Mouse (Mus musculus) granulocyte monocyte progenitor cell, adult 5-6 weeks (primary cell): ENCODE results near the gene Ttc38. TPM values are rescaled to one million over a fixed set of nuclear protein-coding genes. Genes with fewer than 3 reads are reported as not detected.
A peak's percentile ranks its signal among the peaks of the same experiment; 100 is the strongest.
"Not testable (repeated sequence)": the region's sequence is repeated elsewhere in the genome, so short reads cannot be mapped to it uniquely, and the experiment has no call there.

Experiments
- ATAC-seq: replicated peaks from 2 replicates; pipeline ENCODE4 v1.8.0; 2016; ENCODE audit warnings: mild to moderate bottlenecking, moderate TSS enrichment, inconsistent platforms; ENCODE audit not compliant: poor library complexity, severe bottlenecking
- total RNA-seq, 2 experiments: library from RNA; stranded (forward) in 1 of 2; stranded (reverse) in 1 of 2; fragments of 200-712, 200-1000 nt in 1 of 2; fragments of >200 nt in 1 of 2; fragmentation: Nextera tagmentation in 1 of 2; gene quantifications; 2 replicates each; pipeline ENCODE4 v1.2.3; 2014 to 2017

Gene Ttc38
- total RNA-seq, 2 experiments from 2014 or later = 2.9 to 5.0 TPM

DNA sequence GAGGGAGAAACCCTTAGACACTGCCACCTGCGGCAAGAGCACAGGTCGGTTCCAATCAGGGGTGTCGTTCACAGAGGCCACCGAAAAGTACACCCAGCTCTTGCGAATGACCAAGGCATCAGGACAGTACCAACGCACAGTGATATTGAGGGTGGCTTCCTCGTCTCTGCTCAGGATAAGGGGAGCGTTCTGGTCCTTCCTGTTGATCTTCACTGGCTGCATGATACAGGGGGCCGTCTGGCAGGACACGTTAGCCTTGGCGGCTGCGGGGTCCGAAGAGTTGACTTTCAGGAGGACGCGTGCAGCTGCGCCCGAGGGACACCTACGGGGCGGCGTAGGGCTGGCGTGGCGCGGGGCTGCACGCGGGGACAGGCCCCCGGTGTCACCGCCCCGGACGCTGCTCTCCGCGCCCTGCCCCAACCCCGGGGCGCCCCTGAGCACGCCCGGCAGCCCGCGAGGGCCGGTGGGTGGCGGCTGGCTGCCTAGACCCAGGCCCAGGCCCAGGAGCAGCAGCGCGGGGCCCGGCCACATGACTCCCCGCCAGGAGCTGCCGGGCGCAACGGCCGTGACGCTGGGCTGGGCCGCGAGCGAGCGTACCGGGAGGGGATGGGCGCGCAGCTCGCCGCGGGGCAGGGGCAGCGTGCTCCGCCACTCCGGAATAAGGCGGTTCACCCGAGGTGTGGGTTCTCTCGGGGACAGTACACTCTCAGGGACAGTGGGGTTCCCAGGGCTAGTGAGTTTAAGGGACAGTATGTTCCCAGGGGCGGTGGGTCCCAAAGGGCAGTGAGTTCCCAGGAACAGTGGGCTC lies 10.7 kb upstream of the Ttc38 start, which contains the start of gene Pkdrej:
Pkdrej (minus strand) TSS at position 532 of the 808 bp plus-strand sequence.
- ATAC-seq = peak; percentile 61

DNA sequence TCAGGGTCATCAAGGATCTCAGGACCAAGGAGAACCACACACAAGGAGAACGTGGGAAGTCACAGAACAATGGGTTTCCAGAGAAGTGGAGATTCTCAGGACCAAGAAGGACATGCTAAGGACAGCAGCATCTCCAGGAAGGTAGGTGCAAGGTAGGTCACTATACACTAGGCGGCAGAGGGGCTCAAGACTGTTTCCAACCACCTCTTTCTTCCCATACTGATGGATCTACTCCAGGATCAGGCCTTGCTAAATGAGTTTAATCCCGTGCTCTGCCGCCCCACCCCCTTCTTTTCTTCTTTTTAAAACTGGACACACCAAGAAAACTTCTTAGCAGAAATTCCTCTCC lies 10.1 kb upstream of the Ttc38 start:
- ATAC-seq = no peak

DNA sequence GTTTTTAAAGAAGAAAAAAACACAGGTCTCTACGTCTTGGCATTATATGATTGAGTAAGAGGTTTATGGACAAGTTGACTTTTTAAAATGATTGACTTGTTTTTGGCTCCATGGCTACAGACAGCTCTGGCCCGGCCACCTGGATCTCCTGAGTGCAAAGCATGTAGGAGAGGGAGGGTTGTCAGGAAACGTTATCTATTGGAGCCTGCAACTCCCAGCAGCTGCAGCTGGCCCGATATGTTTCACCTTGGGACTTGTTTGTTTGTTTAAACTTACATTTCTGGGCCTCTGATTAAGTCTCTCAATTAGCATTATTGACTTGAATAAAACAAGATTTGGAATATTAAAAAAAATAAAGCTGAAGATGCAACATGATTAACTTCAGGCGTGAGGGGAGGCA lies 5.4 kb upstream of the Ttc38 start:
- no peak for ATAC-seq

DNA sequence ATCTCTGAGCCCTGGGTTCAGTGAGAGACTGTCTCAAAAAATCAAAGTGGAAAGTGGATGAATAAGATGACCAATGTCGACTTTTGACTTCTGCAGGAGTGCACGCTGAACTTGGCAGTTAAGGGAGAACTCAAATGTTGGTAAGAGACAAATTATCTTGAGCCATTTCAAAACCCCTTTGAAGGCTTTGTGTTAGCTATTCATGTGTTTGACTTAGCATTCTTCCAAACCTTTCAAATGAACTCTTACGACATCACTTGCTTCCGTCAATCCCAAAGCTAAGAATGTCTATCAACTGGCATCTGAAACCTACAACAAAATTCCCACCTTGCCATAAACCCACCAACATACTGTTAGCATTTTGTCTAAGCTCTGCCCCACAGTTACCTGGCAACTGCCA lies 4.0 kb upstream of the Ttc38 start:
- no peak for ATAC-seq

DNA sequence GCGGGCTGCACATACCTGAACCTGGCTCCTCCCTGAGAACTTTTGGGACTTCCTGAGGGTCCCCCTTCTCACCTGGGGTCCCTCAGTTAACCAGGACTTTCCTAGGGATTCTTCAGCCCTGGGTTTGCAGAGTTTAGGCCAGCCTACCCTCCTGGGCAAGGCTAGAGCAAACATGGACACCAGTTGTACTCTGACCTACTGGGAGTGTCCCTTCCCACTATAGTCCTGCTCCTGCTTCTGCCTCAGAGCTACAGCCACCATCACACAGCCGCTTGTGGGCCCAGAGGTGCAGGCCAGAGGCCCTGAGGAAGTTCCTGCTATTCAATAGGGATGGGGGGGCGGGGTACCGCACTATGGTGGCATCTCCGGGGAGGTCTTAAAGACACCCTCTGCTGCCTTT lies 2.6 kb upstream of the Ttc38 start:
- no peak for ATAC-seq

DNA sequence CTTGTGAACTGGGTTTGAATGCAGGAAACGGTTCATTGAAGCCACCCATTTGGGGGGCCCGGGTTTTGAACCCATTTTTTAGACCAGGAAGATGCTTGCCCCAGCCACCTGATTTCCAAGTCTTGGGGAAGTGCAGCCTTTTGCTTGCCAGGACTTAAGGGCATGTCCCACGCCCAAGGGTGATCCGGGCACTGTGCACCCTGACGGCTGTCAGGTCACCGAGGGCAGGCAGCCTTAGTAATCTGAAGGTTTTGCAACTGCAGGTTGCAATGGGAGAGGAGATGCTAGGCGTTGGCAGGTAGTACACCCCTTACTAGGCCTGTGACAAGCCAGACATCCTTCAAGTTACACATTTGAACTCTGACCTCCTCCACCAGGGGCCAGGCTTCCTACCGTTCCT lies 493 bp downstream of the Ttc38 start:
- ATAC-seq = peak; percentile 33

DNA sequence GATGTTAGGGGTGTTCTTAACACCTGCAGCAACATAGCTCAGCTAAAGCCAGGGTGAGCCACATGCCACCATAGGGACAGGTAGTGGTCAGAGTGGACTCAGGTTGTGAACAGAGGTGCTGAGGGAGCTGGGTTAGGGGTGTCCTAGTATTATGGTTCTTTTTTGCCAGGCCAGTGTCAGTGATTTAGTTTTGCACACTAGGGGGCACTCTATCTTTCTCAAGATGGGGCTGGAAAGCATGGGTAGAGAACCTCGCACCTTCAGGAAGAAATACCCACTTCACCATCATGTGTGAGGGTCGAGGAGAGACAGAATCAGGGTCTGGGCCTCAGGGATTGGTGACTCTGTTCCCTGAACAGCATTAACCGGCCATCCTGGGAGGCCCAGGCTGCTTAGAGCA lies 3.2 kb downstream of the Ttc38 start:
- no peak for ATAC-seq

DNA sequence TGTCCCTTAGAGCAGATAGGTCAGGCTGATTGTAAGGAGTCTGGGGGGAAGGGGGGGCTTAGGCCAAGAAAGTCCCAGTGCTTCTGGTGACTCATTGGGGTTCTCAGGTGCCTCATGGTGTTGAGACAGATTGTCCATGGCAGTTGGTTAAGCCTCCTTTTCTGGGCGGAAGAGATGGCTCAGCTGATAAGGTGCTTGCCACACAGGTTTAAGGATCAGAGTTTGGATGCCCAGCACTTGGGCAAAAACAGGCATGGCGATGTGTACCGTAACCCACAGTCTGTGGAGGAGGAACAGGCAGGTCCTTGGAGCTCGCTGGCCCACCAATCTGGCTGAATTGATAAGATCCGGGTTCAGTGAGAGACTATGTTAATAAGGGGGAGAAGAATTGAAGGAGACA lies 4.8 kb downstream of the Ttc38 start:
- ATAC-seq = no peak

DNA sequence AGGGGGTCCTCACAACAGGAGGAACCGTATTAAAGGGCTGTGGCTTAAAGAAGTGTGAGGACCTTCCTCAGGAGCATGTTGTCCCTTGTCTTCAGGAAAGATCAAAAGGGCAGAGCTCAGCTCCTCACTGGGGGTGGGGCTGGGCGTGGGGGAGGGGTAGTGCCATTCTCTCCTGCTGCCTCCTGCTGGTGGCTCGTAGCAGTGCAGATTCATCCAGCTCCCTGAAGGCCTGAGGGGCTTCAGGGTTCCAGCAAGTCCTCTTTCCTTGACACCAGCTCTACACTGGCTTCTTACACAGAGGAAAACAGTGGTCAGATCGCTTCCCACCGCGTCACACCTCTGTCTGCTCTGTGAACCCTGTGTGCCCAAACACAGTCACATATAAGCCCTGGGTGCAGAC lies 8.9 kb downstream of the Ttc38 start:
- peak; percentile 65 for ATAC-seq

DNA sequence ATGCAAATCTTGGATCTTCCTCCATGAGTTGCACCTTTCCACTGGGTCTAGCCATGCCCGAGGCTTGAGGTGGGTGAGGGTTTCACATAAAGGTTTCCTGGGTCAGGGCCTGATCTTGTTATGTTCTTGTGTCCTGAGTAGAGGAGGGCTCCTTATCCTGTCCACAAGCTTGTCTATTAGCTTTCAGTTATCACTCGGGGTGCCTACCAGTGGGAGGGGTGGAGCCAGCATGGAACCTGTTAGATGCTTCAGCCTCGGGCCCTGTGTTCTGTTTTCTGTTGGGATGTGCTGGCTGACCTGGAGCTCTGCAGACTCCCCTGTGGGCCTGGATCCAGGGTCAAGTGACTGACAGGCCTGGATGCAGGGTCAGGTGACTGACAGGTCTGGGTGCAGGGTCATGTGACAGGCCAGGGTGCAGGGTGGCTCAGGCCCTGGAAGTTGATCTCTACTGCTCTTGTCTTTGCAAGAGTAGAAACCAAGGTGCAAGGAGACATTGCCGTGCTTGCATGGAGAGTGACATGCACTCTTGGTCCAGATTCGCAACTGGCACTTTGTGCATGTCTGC lies 9.8 kb downstream of the Ttc38 start:
- no peak for ATAC-seq

DNA sequence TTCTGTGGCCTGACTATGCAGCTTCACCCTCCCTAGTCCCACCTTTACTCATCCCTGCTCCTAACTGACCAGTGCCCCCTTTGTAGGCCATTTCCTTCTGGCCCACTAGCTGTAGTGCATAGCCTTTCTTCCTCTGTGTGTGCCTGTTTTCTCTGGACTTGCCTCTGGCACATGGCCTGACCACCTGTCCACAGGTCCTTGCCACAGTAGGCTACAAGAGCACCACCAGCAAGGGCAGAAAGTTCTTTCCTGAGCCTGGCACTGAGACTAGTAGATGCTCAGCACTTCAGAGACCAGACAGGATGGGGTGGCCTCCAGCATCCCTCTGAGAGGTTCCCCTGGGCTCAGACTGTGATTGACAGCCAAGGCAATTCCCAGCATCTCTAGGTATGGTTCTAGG lies 13.0 kb downstream of the Ttc38 start:
- no peak for ATAC-seq

DNA sequence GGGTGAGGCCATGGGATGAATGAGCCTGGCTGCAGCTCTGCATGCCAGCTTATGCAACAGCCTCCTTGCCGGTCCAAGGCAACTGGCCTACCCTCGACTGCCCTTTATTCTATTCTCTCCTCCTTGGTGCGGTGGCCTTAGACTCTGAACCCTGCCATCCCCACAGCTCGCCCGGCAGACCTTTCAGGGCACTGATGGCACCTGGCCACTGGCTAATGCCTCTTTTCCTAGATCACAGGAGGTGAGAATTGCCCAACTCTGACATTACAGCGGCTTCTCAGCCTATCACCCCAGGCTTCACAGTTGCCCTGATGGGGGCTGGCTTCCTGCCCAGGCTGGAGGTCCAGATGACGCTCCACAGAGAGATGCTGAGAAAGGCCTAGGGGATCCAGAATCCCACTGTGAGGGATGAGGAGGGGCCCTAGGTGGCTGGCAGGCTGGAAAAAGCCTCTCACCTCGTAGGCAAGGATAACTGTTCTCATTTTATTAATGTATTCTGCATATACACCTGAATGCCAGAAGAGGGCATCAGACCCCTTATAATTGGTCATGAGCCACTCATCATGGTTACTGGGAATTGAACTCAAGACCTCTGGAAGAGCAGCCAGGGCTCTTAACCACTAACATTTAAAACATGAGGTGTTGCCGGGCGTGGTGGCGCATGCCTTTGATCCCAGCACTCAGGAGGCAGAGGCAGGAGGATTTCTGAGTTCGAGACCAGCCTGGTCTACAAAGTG lies 19.7 kb downstream of the Ttc38 start:
- no peak for ATAC-seq

DNA sequence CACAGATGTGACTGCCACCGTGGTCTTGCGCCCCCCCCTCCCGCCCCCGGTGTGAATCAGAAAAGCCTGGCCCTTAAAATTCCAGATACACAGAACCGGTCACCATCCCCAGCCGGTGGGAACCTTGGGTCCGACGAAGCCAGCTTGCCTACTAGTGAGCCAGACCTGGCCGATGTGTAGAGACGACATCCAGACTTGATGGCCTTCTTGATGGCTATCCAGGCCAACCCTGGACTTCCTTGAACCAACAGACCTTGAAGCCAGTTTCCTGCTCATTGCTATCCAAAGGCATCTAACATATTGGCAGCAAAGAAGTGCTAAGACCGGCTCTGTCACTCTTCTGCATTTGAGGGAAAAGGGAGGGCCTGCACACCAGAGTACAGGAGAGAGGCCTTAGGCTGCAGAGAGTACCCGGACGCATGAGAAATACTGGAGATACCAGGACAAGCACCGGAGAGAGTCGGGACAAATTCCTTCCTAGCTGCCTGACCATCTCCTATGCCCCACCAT lies 26.9 kb downstream of the Ttc38 start:
- ATAC-seq = peak; percentile 35; the same call in 1 of the 2 replicates

DNA sequence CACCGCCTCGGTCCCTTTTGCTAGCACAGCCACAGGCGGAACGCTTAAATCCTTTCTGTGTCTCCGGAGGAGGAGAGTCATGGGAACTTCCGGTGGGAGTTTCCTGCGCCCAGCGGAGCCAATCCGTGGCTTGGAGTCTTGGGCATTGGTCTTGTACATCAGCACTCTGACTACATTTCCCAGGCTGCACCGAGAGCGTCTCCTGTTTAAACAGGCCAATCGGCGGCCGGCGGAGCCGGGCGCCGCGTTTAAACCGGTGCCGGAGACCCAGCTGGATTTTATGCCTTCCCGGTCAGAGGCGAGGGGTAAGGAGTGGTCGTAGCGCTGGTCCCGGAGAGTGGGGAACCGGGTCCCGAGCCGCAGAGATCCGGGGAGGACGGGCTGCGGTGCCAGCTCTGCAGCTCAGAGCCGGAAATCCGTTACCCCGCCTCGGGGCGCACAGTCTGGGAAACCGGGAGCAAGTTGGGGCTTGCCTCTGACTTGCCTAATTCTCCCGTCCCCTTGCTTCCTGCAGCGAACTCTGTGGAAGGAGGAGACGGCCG lies 27.5 kb downstream of the Ttc38 start, which contains the start of gene Gtse1:
Gtse1 (plus strand) TSS at position 256 of the 542 bp plus-strand sequence.
- ATAC-seq = peak; percentile 99

DNA sequence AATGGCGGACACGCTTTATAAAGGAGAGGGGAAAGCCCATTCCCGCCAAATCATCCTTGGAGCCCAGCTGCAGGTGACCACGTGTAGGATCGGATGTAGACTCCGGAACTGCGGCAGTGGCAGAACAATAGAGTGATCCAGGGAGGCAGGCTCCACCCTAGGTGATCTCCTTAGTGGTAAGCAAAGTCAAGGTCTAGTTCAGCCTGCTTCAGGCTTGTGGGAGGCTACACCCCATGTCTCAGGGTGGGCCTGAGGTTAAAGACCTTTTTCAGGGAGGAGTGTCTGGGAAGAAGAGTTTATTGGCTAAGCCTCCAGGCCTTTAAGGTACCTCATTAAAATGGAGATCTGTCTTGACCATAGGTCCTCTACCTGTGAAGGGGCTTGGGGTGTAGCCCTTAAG lies 33.8 kb downstream of the Ttc38 start:
- not testable (repeated sequence) for ATAC-seq

DNA sequence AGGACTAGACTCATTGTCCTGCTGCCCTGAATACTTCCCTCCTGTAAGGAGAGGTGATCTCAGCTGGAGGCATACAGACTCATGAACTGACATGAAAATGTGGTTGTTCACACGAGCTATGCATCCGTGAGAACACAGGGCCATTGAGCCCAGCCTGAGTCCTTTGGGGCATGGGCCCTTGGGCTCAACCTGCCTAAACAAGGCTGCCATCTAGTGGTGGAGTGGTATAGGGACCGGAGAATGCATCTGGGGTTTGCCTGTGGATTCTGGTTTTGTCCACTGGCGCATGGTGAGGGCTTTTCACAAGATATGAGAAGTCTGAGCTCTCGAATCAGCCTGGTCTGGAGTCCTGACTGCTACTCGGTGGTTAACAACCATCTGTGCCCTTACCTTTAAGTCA lies 35.6 kb downstream of the Ttc38 start:
- ATAC-seq = peak; percentile 91

DNA sequence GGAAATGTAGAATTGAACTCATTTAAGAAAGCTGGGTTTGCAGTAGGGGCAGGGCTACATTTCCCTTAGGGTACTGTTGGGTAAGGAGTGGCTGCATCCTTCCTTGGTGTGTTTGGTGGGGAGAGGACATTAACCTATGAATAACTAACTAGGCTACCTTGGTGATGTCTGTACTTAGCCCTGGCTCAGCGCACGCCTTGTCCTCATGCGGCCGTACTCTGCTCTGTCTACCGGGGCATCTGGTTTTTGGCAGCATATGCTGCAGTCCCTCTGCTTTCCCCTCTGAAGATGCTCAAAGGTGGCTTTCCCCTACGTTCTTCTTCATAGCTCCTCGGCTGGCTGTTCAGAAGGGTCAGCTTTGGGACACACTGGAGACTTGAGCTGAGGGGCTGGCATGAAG lies 45.2 kb downstream of the Ttc38 start:
- ATAC-seq = no peak

DNA sequence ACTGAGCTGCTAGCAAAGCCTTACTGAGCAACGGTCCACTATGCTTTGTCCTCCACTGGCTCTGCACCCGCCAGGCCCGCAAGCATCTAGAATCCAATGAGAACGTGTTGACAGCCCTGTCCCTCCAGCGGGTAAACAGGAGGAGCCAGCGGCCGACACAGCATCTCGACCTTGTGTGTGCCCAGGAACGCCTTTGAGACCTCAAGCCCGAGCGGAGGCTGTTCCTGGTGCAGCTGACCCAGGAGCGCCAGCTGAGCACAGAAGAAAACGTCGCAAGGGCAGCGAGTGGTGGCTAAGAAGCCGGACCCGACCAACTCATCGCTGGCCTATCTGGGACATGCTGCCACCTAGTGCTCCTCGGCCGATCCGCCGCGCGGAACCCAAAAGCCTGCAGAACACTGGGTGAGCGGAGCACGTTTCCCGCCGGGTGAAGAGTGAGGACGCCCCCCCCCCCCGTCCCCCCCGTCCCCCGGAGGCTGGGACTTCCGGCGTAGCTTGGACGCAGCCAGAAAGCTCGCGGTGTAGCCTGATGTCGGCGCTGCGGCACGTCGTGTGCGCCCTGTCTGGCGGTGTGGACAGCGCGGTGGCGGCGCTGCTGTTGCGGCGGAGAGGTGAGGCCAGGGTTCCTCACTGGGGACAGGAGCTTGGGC lies 46.9 kb downstream of the Ttc38 start, which contains the start of gene Trmu:
Trmu (plus strand) TSS at position 465 of the 650 bp plus-strand sequence.
- peak; percentile 90 for ATAC-seq

DNA sequence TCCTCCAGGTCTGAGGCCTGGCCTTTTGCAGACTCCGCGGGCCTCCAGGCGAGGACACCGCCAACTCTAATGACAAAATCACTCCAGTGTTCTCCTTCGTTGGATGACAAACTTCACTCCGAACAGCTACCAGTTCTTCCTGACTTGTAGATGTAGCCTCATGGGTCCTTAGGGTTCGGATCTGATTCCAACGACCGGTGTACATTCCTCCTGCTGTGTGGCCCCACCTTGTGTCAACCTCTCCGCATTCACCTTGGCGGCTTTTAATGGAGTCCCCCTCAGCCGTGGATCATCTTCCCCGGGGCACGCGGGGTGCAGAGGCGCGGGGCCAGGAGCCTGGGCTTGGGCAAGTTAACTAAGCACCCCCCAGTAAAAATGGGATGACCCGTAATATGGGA lies 47.4 kb downstream of the Ttc38 start:
- peak; percentile 11 for ATAC-seq

DNA sequence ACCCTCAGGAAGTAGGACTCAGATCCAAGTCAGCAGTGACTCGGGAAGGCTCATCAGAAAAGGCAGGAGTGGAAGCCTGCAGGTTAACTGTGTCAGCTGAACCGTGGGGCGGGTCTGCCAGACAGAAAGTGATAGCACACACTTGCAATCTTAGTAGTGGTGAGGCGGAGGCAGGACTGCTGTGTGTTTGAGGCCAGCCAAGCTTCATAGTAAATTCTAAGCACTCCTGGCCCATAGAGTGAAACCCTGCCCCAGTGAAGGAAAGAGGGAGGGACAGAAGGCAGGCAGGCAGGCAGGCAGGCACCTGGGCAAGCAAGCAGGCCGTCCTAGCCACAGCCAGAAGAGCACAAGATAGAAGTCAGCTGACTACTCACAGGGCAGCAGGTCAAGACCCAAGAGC lies 53.5 kb downstream of the Ttc38 start:
- ATAC-seq = no peak
